Mouse (Mus musculus) kidney, postnatal 0 days (tissue): ENCODE results near the gene Asic3. TPM values are rescaled to one million over a fixed set of nuclear protein-coding genes. Genes with fewer than 3 reads are reported as not detected.

Experiments
- ATAC-seq: fragments of 200-750 bp; cut with Nextera tagmentation; replicated peaks from 2 replicates; pipeline ENCODE4 v1.8.0; 2017; ENCODE audit warnings: low read depth, moderate number of reproducible peaks, moderate TSS enrichment, moderate library complexity; ENCODE audit not compliant: low FRiP score
- DNase-seq: peaks from one replicate; pipeline ENCODE4 v3.0.0-alpha.2; 2016; ENCODE audit warnings: low spot score
- H3K27ac ChIP-seq: fragments of 300-500 bp; sonication (generic); 2 replicates; pipeline ENCODE4 v1.5.1; 2014; ENCODE audit warnings: mild to moderate bottlenecking
- H3K27me3 ChIP-seq: fragments of 300-500 bp; sonication (generic); 2 replicates; pipeline ENCODE4 v1.6.1; 2014; ENCODE audit warnings: low read length, mixed read lengths; ENCODE audit not compliant: insufficient read depth
- H3K36me3 ChIP-seq: fragments of 300-500 bp; sonication (generic); 2 replicates; pipeline ENCODE4 v1.6.1; 2014; ENCODE audit warnings: low read length, mixed read lengths; ENCODE audit not compliant: insufficient read depth
- H3K4me1 ChIP-seq: fragments of 300-500 bp; sonication (generic); replicated peaks from 2 replicates; pipeline ENCODE4 v1.6.1; 2014; ENCODE audit warnings: antibody characterized with exemption, low read length, mixed read lengths; ENCODE audit not compliant: insufficient read depth
- H3K4me2 ChIP-seq: fragments of 300-500 bp; sonication (generic); 2 replicates; pipeline ENCODE4 v1.6.1; 2014; ENCODE audit warnings: mild to moderate bottlenecking, low read length, moderate library complexity, mixed read lengths
- H3K4me3 ChIP-seq: fragments of 300-500 bp; sonication (generic); replicated peaks from 2 replicates; pipeline ENCODE4 v1.5.1; 2014; ENCODE audit warnings: low read depth, low read length
- H3K9ac ChIP-seq: fragments of 300-500 bp; sonication (generic); 2 replicates; pipeline ENCODE4 v1.6.1; 2014; ENCODE audit warnings: low read depth, low read length
- H3K9me3 ChIP-seq: fragments of 300-500 bp; sonication (generic); replicated peaks from 2 replicates; pipeline ENCODE4 v1.6.1; 2016; ENCODE audit warnings: low read length, inconsistent platforms, mixed read lengths
- CTCF ChIP-seq: IDR thresholded peaks from 2 replicates; pipeline ENCODE4 v1.5.1; 2016; ENCODE audit warnings: antibody characterized with exemption, low read depth, mild to moderate bottlenecking, moderate library complexity
- WGBS: fragments of 180-500 bp; shearing (Covaris S2); extraction: QIAGEN DNeasy Blood & Tissue Kit; methylation state at CpG from one replicate; pipeline ENCODE4 v1.1.7; 2014; 5-methylcytosine and 5-hydroxymethylcytosine counted together
- polyA plus RNA-seq: library from polyadenylated mRNA; unstranded; fragments of >200 nt; fragmentation: Nextera tagmentation; extraction: Ambion mirVana; gene quantifications from 2 replicates; pipeline ENCODE4 v1.2.1, GENCODE M21; 2015

Asic3 gene
- polyA plus RNA-seq, 1 experiment from 2014 or later = 0.46 TPM

GRCm38 (mm10) chr5:24385887-24386550, 27.2 kb upstream of the Asic3 start:
- no peaks in the 10 kb centered on the region for H3K9me3 ChIP-seq
- TF ChIP-seq CTCF = no peak
- no peak overlapping the region for H3K4me3 ChIP-seq
- no peak overlapping the region for H3K9ac ChIP-seq
- H3K27me3 ChIP-seq = peaks cover 6% of the 10 kb centered on the region; the same call in 1 of the 2 replicates
- H3K27ac ChIP-seq = no peak overlapping the region
- DNase-seq (no peak), ATAC-seq (no peak)
- H3K4me2 ChIP-seq = no peak overlapping the region
- no peaks in the 10 kb centered on the region for H3K36me3 ChIP-seq
- 91% methylated on average over 10 of the region's 10 CpGs for WGBS
- peaks cover 22% of the 10 kb centered on the region for H3K4me1 ChIP-seq

- Histone ChIP-seq H3K9me3 (no peaks in the 10 kb centered on the region), H3K27me3 (peaks cover 6% of the 10 kb centered on the region; the same call in 1 of the 2 replicates), H3K4me3 (peak overlapping the region; percentile 43), H3K36me3 (no peaks in the 10 kb centered on the region), H3K4me1 (peaks cover 22% of the 10 kb centered on the region), H3K9ac (peak overlapping the region; percentile 59), H3K27ac (no peak overlapping the region; the same call in 1 of the 2 replicates), H3K4me2 (peak overlapping the region; percentile 94)
- WGBS = 1% methylated on average over 73 of the region's 73 CpGs
- ATAC-seq (no peak), DNase-seq (peak; percentile 63)
- peak; percentile 43; the same call in 1 of the 2 replicates for TF ChIP-seq CTCF
Observed at GRCm38 (mm10) chr5:24387264-24388241, 25.6 kb upstream of the Asic3 start.

- WGBS = 28% methylated on average over 25 of the region's 26 CpGs
- H3K4me1 ChIP-seq = peaks cover 15% of the 10 kb centered on the region
- H3K9me3 ChIP-seq = no peaks in the 10 kb centered on the region
- DNase-seq (peak; percentile 10), ATAC-seq (no peak)
- peaks cover 6% of the 10 kb centered on the region; the same call in 1 of the 2 replicates for H3K27me3 ChIP-seq
- TF ChIP-seq CTCF = no peak
- no peak overlapping the region; the same call in 1 of the 2 replicates for H3K27ac ChIP-seq
- peak overlapping the region; percentile 59 for H3K9ac ChIP-seq
- H3K4me2 ChIP-seq = peak overlapping the region; percentile 94
- peak overlapping the region; percentile 43 for H3K4me3 ChIP-seq
- no peaks in the 10 kb centered on the region for H3K36me3 ChIP-seq
Observed at GRCm38 (mm10) chr5:24388246-24388915, 24.8 kb upstream of the Asic3 start.

GRCm38 (mm10) chr5:24389011-24389657, 24.1 kb upstream of the Asic3 start:
- no peak overlapping the region for H3K9ac ChIP-seq
- H3K27me3 ChIP-seq = peaks cover 6% of the 10 kb centered on the region; the same call in 1 of the 2 replicates
- peaks cover 15% of the 10 kb centered on the region for H3K4me1 ChIP-seq
- H3K36me3 ChIP-seq = no peaks in the 10 kb centered on the region
- no peak for TF ChIP-seq CTCF
- no peaks in the 10 kb centered on the region for H3K9me3 ChIP-seq
- WGBS = 65% methylated on average over 6 of the region's 7 CpGs
- no peak overlapping the region for H3K4me3 ChIP-seq
- ATAC-seq = no peak
- H3K4me2 ChIP-seq = no peak overlapping the region
- peak; percentile 73 for DNase-seq
- no peak overlapping the region for H3K27ac ChIP-seq

- Histone ChIP-seq H3K36me3 (no peaks in the 10 kb centered on the region), H3K4me1 (peaks cover 12% of the 10 kb centered on the region), H3K9me3 (no peaks in the 10 kb centered on the region), H3K4me3 (no peak overlapping the region), H3K27me3 (peaks cover 6% of the 10 kb centered on the region; the same call in 1 of the 2 replicates), H3K4me2 (no peak overlapping the region), H3K27ac (no peak overlapping the region), H3K9ac (no peak overlapping the region)
- DNase-seq = no peak
- no peak for ATAC-seq
- WGBS = 72% methylated on average over 4 of the region's 4 CpGs
- TF ChIP-seq CTCF = no peak
Observed at GRCm38 (mm10) chr5:24389658-24390020, 23.6 kb upstream of the Asic3 start.
